Mouse (Mus musculus): ENCODE results near the gene Tsx. TPM values are rescaled to one million over a fixed set of nuclear protein-coding genes. Genes with fewer than 3 reads are reported as not detected.

The Tsx gene
- polyA plus RNA-seq, 1 experiment = not detected

GRCm38 (mm10) chrX:103468998-103469397, 54.7 kb downstream of the Tsx start:
- no peak overlapping the region for H3K27ac ChIP-seq (ENCODE audit: insufficient read depth, low read length)
- 91% methylated on average over 2 of the region's 2 CpGs for WGBS
- H3K36me3 ChIP-seq (ENCODE audit: control insufficient read depth, insufficient read depth, low read length) = no peaks in the 10 kb centered on the region
- H3K27me3 ChIP-seq (ENCODE audit: control insufficient read depth, insufficient read depth, low read length) = no peaks in the 10 kb centered on the region
- H3K4me3 ChIP-seq (ENCODE audit: extremely low read depth, insufficient read depth, insufficient read length) = no peak overlapping the region
- no peaks in the 10 kb centered on the region for H3K4me1 ChIP-seq (ENCODE audit: control insufficient read depth, insufficient read depth, insufficient read length)
- TF ChIP-seq CTCF (IDR thresholded peaks at IDR 0.05; ENCODE audit: extremely low read depth, insufficient read depth, insufficient read length, insufficient replicate concordance) = no peak
- no peak for TF ChIP-seq POLR2A (IDR thresholded peaks at IDR 0.05; ENCODE audit: low read depth, low read length)
- DNase-seq (ENCODE audit: low read depth in 1 of 2, low spot score in 2 of 2) = no peak

GRCm38 (mm10) chrX:103472346-103472745, 58.1 kb downstream of the Tsx start:
- Histone ChIP-seq H3K4me1 (ENCODE audit: control insufficient read depth, insufficient read depth, insufficient read length) (no peaks in the 10 kb centered on the region), H3K27me3 (ENCODE audit: control insufficient read depth, insufficient read depth, low read length) (no peaks in the 10 kb centered on the region), H3K36me3 (ENCODE audit: control insufficient read depth, insufficient read depth, low read length) (no peaks in the 10 kb centered on the region), H3K4me3 (ENCODE audit: extremely low read depth, insufficient read depth, insufficient read length) (no peak overlapping the region), H3K27ac (ENCODE audit: insufficient read depth, low read length) (no peak overlapping the region)
- no peak for TF ChIP-seq CTCF (IDR thresholded peaks at IDR 0.05; ENCODE audit: extremely low read depth, insufficient read depth, insufficient read length, insufficient replicate concordance)
- no peak for TF ChIP-seq POLR2A (IDR thresholded peaks at IDR 0.05; ENCODE audit: low read depth, low read length)
- DNase-seq (ENCODE audit: low read depth in 1 of 2, low spot score in 2 of 2) = no peak
- WGBS = 85% methylated on average over 3 of the region's 3 CpGs

Other genes with a start within 250 kb of the Tsx start
- gene Nap1l2, start 227.8 kb upstream of the Tsx start, polyA plus RNA-seq (2012; rRNA removed) = not detected in 2 replicates
- gene Cdx4, start 93.1 kb upstream of the Tsx start, polyA plus RNA-seq (2012; rRNA removed) = not detected in 2 replicates
- gene Chic1, start 58.0 kb upstream of the Tsx start, polyA plus RNA-seq (2012; rRNA removed) = 0.09 and 0.12 TPM in 2 replicates
- not detected in 2 replicates for gene Gm26992, start 7.5 kb downstream of the Tsx start, polyA plus RNA-seq (2012; rRNA removed)
- not detected in 2 replicates for gene Zcchc13, start 216.1 kb downstream of the Tsx start, polyA plus RNA-seq (2012; rRNA removed)